Mouse (Mus musculus): Measurements from ENCODE around the gene Selenoo.

The Selenoo gene

DNA sequence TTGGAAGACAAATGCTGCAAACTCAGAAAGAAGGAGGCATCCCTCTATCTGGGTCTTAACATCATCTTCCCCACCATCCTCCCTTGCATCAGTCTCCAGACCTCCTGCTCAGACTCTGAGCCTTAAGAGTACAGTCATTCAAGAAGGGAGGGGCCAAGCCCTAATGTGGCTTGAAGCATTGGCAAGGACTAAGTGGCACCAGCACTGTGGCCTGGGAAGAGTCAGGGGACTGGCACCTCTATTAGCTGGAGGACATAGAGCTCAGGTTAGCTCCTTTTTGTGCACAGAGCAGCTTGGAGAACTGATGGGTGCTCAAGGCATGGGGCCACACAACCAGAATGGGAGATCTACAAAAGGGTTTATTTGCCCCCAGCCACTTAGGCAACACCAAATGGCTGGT, 41.4 kb downstream of the Selenoo start:
- TF ChIP-seq GATA4 (IDR thresholded peaks at IDR 0.05; ENCODE audit: insufficient replicate concordance, low read length) = no peak

DNA sequence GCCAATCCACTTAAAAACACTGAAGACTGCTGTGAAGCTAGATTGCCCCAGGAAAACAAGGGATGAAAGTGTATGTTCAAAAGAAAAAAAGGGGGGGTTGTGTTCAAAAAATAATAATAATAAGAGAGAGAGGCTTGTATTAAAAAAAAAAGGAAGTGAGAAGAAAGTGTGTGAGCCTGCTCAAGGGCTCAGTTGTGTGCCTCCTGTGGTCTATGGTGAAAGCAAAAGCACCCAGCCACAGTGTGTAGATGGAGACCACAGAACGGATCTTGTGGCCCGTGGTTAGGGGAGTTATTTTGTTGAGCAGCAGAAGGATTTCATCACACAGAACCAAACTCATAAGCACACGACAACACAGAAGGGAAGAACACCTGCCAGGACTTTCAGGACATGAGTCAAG, 42.4 kb downstream of the Selenoo start:
- TF ChIP-seq GATA4 (IDR thresholded peaks at IDR 0.05; ENCODE audit: insufficient replicate concordance, low read length) = no peak

- no peak for TF ChIP-seq GATA4 (IDR thresholded peaks at IDR 0.05; ENCODE audit: insufficient replicate concordance, low read length)
Observed at GRCm38 (mm10) chr15:89136461-89137155, 47.7 kb downstream of the Selenoo start.

DNA sequence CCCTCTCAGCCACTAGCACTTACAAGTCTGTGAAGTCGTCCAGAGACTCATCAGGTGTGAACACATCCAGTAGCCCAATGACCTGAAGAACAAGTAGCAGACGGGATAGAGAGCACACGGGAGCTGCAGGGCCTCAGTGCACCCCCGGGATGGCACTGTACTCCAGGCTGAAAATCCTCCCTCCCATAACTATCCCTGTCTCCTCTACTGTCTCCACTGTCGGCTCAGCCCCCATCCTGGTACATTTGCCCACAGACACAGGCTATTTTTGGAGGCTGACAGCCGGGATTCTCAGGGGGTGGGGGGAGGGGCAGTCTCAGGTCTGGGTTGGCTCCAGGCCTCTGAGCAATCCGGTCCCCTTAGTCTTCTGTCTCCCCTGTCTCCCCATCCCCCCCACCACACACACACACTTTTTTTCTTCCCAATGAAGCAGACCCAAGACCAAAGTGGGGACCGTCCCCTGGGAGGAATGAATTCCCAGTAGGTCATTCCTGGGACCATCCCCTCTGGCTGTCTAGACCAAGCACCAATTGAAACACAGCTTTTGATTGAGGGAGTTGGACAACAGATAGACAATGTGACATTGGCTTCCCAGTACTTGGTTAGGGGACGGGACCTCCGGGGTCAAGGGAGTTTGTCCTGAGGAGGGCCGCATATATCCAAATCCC, 48.6 kb downstream of the Selenoo start:
- TF ChIP-seq GATA4 (IDR thresholded peaks at IDR 0.05; ENCODE audit: insufficient replicate concordance, low read length) = no peak

- no peak for TF ChIP-seq GATA4 (IDR thresholded peaks at IDR 0.05; ENCODE audit: insufficient replicate concordance, low read length)
Observed at GRCm38 (mm10) chr15:89138046-89138405, 49.1 kb downstream of the Selenoo start.

GRCm38 (mm10) chr15:89138531-89138930, 49.6 kb downstream of the Selenoo start:
- no peak for TF ChIP-seq GATA4 (IDR thresholded peaks at IDR 0.05; ENCODE audit: insufficient replicate concordance, low read length)

DNA sequence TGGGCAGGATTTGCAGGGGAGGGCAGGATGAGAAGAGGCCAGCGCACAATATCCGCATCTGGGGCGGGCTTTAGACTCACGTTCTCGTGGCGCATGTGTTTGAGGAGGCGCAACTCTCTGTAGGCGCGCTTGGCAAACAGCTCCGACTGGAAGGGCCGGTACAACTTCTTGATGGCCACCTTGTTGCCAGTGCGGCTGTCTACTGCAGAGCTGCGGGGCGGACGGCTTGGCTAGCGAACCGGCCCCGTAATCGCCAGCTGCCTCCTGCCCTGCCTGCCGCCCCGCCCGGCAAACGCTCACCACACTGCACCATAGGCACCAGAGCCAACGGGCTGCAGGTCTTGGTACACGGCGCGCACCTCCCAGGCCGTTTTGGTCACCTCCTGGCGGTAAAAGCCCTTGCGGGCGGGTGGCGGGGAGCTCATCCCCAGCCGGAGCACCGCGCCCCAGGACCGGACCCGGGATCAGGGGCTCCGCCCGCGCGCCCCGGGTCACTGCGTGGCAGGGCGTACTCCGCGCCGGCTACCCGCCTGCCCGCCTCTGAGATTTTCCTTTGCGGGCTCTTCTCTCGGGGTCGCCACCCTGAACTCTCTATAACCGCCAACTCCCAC, 51.3 kb downstream of the Selenoo start:
- TF ChIP-seq GATA4 (IDR thresholded peaks at IDR 0.05; ENCODE audit: insufficient replicate concordance, low read length) = no peak

GRCm38 (mm10) chr15:89140659-89141252, 51.9 kb downstream of the Selenoo start, which contains the start of gene Mapk12:
Gene Mapk12 (minus strand): TSS chr15:89140703.
- TF ChIP-seq GATA4 (IDR thresholded peaks at IDR 0.05; ENCODE audit: insufficient replicate concordance, low read length) = no peak

DNA sequence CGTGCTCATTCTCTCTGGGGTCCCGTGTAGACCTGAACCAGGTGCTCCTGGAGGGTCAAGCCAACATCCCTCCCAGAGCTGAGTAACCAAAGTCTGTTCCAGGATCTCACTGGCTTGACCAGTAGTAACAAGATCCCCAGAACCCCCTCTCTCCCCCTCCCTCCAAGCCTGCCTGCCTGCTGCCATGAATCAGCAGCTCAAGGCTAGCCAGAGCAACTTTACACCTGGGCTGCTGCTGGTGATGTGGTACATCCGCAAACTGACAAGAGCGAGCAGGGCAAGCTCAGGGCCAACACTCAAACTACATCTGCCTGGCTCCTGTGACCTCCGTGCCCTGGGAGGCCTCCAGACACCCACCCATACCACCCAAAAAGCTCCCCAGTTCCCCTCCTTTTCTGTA, 52.6 kb downstream of the Selenoo start:
- no peak for TF ChIP-seq GATA4 (IDR thresholded peaks at IDR 0.05; ENCODE audit: insufficient replicate concordance, low read length)

DNA sequence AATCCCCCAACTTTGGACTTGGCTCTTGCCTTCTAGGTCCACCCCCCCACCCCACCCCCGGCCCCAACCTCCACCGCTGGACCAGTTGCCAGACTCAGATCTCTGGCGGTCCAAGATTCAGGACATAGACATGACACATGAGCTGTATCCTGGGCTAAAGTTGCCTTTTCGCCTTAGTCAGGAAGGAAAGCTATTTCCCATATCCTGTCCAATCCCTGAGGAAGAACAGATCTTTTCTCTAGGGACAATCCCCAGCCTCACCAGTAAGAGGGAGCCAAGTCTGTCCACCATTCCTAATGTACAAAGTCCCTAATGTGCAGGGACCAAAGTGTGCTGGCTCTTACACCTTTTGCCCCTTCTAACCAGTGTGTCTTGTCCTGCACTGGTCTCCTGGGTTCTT, 53.0 kb downstream of the Selenoo start:
- no peak for TF ChIP-seq GATA4 (IDR thresholded peaks at IDR 0.05; ENCODE audit: insufficient replicate concordance, low read length)

- no peak for TF ChIP-seq GATA4 (IDR thresholded peaks at IDR 0.05; ENCODE audit: insufficient replicate concordance, low read length)
Observed at GRCm38 (mm10) chr15:89143134-89143533, 54.2 kb downstream of the Selenoo start.

- no peak for TF ChIP-seq GATA4 (IDR thresholded peaks at IDR 0.05; ENCODE audit: insufficient replicate concordance, low read length)
Observed at GRCm38 (mm10) chr15:89144965-89145364, 56.1 kb downstream of the Selenoo start.

GRCm38 (mm10) chr15:89145813-89146350, 57.0 kb downstream of the Selenoo start:
- TF ChIP-seq GATA4 (IDR thresholded peaks at IDR 0.05; ENCODE audit: insufficient replicate concordance, low read length) = no peak

GRCm38 (mm10) chr15:89146537-89146936, 57.7 kb downstream of the Selenoo start:
- TF ChIP-seq GATA4 (IDR thresholded peaks at IDR 0.05; ENCODE audit: insufficient replicate concordance, low read length) = no peak

GRCm38 (mm10) chr15:89147024-89147423, 58.1 kb downstream of the Selenoo start:
- TF ChIP-seq GATA4 (IDR thresholded peaks at IDR 0.05; ENCODE audit: insufficient replicate concordance, low read length) = no peak

DNA sequence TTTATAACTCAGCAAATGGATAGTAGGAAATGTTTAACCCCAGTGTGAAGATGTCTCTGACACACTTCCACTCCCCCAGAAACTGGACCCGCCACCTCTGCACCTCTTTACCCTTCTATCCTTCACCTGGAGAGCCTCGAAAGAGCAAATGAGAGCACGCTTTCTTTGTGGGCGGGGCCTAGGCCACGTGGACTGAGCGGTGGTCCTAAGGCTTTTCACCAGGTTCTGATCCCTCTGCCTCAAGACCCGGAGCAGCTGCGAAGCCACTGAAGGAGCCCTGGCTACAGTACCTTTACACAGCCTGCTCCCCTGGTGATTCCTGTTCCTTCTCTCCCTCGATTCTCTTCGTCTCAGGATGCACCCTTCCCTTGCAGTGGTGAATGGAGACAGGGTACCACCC, 58.6 kb downstream of the Selenoo start:
- no peak for TF ChIP-seq GATA4 (IDR thresholded peaks at IDR 0.05; ENCODE audit: insufficient replicate concordance, low read length)
